Mouse (Mus musculus) lung, postnatal 36 days (tissue): Measurements from ENCODE around the gene Arsa.

ENCODE experiments used
- DNase-seq: peaks from one replicate; pipeline ENCODE4 v3.0.0; 2022; ENCODE audit warnings: mixed read lengths

Gene Arsa

DNA sequence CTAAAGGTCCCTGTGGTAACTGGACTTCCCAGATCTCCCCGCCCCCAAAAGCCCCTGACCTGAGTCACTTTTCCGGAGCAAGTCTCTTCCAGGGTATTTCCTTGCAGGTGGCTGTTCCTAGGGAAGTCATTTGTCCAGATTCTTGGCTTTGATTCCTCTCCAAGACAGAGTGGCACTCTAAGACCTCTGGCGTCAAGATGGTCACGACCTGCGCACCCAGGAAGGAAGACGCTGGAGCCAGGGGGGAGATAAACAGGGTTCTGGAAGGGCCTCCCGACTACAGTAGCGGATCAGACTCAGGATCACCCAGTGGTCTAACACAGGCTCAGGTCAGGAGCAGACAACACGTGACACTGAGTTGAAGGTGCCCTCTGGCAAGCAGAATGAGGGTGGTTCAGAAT lies at the start of gene Arsa:
TSS of gene Arsa (minus strand) at position 335 of the 401 bp plus-strand sequence.
- DNase-seq = peak; percentile 48

DNA sequence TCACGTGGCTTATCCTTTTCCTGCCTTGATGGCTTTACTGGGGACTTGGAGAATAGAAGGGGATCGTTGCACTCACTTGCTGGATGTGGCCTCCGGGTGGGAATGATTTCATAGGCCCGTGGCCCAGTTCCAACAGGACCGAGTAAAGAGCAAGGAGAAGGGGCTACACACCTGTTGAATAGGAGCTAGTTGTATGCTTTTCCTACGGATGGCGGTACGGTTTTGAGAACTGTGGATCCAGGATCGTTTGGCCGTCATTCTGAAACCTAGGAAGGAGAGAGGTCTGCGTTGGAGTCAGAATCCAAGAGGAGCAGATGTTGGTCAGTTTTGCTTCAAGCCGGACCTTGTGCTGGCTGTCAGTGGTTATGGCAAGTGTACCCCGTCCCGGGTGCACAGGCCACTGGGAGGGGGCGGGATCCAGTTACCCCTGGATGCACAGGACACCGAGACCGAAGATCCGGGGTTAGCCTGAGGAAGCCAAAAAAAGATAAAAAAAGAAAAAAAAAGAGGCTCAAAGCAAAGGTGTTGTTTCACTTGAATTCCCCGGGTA lies 49.6 kb upstream of the Arsa start:
- DNase-seq = no peak

DNA sequence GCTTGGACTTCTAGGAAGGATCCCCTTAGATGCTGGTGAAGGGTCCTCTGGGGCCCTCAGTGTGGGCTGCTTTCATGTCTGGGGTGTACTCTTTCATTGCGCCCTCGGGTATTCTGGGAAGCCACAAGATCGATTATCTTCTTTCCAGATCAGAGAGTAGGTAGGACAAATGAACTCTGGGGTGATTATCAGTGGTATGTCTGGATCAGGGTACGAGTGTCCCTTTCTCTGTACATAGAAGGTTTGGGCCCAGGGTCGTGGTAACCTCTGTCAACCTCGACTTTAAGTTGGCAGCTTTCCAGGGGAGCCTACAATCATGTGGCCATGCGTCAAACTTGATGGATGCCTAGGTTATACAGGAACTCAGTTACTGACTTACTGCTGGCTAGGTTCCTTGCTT lies 48.7 kb upstream of the Arsa start:
- peak; percentile 23 for DNase-seq

DNA sequence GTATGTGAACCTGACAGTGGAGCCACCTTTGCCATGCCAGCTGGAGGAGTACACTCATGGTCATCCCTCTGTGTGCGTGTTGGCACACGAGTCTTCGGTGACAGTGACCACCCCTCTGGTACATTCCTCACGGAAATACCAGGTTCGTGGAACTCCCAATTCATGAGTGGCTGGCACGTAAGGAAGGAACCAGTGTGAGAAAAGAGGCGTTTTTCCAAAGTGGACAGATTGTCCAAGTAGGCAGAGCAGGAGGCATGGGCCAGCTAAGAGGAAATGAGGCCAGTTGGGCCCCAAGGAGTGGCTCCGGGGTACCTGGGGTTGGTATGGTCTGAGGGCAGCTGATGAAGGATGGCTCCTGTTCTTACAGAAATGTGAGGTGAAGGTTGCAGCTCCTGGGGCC lies 48.2 kb upstream of the Arsa start:
- DNase-seq = no peak

DNA sequence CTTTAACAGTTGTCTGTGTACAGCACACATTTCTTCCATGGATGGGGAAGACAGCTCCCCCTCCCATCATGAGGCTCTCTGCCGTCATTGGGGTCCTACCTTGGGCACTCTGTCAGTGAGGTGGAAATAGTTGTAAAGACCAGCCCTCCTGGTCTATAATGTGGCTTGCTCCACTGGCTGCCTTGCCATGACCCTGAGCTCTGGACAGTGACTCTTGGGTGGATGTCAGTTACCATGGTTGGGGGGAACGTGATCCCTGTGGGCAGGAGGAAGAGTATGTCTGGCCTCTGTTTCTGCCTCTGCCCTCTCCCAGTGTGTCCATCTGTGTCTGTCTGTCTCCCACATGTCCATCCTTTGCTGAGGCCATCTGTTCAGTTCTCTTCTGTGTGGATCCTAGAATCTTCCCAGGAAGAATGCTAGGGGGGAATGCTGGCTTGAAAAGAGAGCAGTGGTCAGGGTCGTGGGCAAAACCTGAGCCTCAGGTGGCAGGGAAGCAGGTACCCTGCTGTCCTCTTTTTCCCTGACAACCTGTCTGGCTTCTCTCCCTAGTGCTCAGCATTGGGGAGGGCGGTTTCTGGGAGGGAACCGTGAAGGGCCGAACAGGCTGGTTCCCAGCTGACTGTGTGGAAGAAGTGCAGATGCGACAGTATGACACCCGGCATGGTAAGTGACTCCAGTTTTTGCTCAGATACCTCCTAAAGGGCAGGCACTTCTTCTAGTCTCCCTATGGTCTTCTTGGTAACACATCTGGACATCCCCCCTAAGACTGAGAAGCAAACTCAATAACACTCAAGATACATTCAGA lies 47.6 kb upstream of the Arsa start:
- no peak for DNase-seq

DNA sequence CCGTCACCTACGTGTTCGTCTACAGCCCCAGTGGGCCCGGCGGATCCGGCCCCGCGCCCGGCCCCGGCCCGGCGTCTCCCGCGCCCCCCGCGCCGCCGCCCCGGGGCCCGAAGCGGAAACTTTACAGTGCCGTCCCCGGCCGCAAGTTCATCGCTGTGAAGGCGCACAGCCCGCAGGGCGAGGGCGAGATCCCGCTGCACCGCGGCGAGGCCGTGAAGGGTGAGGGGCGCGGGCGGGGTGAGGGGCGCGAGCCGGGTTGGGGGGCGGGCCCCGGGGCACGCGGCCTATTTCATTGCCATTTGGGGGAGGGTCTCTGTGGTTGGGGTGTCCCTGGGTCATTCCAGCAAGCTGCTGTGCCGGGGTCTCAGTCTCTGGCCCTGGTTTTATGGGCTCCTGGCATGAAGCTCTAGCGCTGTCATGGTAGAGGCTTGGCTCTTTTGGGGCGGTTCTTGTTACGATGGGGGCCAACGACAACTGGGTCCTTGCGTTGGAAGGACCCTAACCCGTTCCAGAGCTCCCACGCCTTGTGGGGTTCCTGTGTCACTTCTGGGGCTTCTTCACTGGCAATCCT lies 46.9 kb upstream of the Arsa start:
- DNase-seq = no peak

DNA sequence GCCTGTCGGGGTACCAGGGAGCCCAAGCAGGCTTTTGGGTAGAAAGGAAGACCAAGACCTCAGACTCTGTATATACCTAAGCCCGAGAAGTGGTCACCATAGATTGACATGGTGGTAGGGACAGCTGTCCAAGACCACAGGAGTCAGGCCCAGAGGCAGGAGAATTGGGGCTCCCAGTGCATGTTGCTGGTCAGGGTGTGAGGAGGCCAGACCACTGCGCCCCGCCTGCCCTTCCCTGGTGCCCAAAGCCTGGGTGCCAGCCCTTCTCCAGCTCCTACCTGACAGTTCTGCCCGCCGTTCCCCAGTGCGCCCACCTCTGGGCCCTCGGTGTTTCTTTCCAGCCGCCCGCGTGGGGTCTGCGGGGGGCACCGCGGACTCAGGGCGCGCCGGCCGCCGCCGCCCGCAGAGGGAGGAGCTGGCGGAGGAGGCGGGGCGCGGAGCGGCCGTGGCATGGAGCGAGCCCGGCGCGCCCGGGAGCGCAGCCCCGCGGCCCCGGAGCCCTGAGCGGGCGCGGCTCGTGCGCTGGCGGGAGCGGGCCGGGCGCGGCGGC lies 46.1 kb upstream of the Arsa start:
- DNase-seq = no peak

DNA sequence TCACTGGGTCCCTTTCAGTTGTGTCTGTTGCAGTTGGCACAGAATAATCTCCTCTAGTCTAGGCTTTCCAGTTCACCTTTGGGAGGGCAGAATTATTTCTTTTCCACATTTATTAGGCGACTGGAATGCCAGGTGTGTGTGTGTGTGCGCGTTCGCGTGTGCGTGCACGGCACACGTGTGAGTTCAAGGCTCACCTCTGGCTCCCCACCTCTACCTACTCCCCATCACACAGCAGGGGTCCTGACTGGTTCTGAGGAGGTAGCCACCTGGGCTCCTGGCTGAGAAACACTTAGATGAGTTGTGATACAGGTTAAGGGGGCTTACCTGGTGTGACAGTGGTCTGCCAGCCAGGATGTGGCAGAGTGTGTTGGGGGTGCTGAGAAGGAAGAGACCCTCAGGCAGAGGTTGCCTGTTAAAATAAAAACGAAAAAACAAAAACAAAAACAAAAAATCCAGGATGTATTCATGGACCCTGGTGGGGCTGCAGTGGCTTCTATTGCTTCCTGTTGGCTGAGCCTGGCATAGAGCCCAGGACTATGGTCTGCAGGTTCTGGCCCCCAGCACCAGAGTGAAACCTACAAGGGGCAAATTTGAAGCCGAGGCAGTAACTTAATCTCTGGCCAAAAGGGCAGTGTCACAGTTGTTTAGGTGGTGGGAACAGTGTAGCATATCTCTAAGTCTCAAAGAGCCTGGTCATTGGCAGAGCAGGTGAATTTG lies 45.5 kb upstream of the Arsa start:
- DNase-seq = no peak

DNA sequence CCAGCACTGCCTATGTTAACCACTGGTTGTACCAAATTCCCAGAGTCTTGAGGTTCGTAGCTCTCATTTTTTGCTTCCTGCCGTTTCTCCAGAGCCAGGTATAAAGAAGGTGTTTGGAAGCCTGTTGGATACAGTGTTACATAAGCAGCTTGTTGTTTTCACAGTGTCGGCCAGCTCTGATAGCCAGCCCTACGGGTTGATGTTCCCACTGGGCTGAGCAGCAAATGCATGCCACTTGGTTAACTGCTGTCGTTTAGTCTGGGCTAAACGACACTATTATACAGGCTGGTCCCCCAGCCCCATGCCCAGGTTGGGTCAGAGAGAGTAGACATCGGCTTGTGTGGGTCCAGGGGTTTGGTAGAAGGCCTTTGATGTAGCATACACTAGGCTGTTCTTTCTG lies 44.7 kb upstream of the Arsa start:
- DNase-seq = no peak

DNA sequence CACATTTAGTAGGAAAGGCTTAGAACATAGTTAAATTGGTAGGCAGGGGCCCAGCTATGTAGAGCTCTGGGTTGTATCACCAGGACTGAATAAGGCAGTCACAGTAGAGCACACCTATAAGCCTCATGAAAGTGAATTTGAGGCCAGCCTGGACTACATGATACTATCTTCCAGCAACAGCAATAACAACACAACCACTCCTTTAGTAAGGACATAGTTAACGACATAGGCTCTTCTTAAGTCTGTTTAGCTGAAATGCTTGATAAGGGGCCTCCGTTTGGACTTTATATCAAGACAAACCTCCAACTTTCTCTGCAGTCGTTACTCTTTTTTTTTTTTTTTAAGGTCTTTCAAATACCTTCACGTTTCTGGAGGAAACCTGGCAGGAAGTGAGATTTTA lies 35.5 kb upstream of the Arsa start:
- DNase-seq = no peak

DNA sequence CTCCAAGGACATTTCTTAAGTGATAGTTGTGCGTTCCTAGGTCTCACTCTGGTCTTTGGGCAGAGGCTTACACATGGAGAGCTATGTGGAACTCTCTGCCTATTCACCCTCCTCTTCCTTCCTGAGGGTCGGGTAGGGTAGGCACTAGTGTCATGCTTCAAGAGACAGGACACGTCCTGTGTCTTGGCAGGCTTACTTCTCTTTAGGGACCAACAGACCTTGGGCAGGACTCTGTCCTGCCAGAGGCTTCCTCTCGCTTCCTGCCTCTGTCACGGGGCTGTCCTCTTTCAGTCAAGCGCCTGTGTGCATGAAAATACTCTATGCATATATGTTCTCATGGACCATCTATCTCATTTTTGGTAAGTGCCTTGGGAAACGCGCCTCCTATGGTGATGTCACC lies 30.5 kb upstream of the Arsa start:
- DNase-seq = peak; percentile 52

DNA sequence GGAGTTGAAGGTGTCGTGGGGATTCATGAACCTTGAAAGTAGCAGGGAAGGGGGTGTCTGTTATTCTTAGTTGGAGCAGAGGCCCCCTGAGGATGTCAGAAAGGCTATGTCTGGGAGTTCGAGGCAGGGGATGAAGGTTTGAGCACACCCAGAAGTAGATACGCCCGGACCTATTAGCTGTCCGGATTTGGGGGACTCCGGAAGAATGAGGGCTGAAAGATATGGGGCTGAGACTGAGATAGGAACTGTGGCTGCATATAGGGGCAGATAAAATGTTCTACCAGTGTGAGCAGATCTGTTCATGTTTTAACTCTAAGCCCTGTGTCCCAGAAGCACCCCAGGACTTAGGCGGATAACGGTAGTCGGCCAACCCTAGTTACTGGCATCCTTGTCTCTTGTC lies 27.6 kb upstream of the Arsa start:
- DNase-seq = no peak

DNA sequence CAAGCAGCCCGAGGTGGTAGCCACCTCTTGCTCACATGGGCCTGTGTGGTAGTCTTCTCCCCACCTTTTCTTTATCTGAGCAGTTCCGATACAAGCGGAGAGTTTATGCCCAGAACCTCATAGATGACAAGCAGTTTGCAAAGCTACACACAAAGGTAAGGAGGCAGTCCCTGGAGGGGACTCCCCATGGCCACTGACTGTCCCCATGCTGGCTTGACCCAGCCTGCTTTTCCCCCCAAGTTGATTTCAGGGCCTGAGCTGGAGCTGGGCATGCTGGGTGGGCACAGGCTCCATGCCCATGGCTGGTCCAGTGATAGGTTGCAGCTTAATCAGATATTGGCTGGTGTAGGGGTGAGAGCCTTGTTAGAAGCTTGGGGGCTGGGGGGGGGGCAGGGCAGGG lies 24.1 kb upstream of the Arsa start:
- DNase-seq = no peak

DNA sequence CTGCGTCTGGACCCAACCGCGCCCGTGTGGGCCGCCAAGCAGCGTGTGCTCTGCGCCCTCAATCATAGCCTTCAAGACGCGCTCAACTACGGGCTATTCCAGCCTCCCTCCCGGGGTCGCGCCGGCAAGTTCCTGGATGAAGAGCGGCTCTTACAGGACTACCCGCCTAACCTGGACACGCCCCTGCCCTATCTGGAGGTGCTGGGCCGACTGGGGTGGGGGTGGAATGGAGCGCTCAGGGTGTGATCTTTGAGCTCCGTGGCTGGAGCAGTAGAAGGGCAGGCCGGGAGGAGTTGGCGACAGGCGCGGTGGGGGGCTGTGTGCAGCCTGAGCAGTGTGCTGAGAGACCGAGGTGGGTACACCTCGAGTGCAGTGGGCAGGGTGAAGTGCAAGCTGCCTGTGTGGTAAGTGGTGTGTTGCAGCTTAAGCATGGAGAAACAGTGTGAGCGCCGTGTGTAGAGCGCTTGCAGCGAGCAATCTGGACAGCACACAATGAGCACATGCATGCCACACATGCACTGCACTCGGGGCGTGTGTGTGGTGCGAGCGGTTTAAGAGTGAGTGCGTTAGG lies 23.1 kb upstream of the Arsa start:
- DNase-seq = no peak

DNA sequence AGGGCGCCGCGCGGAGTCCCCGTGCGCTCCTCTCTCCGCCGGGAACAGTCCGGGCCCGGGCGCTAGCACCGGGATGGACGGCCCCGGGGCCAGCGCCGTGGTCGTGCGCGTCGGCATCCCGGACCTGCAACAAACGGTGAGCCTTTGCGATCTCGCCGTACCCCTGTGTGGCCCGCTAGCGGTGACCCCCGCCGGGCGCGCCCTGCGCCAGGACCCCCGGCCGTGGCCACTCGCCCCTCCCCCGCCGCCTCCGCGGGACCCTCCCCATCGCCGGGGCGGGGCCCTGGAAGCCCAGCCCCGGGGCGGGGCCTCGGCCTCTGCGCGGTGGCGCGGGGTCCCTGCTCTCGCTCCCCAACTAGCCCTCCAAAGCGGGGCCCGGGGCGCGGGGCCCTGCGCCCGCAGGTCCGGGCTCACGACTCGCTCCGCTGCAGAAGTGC lies 22.6 kb upstream of the Arsa start:
- DNase-seq = no peak

DNA sequence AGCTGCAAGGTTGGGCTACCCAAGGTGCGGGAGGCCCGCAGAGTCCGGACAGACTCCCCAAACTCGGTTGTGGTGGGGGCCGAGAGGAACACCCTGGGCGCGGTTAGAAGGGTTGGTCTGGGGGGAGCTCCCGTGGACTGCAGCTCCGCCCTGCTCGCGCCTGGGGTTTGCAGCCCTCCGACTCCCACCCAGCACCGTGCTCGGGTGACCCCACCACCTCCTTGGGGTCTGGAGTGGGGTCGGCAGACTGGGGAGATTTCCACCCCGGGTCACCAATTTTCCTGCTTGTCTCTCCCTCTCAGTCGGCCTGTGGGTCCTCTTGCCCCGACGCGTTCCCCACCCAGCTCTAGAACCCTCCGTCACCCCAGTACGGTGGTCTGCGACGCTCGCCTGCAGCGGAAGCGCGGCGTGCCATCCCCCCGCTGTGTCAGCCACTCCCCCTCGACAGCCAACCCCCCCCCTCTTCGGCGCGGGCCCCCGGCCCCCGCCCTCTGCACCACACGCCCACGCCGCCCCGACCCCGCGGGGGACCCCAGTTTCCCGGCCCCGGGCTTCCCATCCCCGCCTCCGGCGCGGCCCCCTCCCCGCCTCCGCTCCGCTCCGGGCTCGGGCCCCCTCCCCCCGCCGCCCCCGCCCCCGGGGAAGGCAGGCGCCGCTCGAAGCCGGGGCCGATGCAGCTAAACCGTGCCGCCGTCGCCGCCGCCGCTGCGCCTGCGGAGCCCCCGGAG lies 21.9 kb upstream of the Arsa start, which contains the start of gene Shank3:
TSS of gene Shank3 (plus strand) at position 663 of the 728 bp plus-strand sequence.
- no peak for DNase-seq

DNA sequence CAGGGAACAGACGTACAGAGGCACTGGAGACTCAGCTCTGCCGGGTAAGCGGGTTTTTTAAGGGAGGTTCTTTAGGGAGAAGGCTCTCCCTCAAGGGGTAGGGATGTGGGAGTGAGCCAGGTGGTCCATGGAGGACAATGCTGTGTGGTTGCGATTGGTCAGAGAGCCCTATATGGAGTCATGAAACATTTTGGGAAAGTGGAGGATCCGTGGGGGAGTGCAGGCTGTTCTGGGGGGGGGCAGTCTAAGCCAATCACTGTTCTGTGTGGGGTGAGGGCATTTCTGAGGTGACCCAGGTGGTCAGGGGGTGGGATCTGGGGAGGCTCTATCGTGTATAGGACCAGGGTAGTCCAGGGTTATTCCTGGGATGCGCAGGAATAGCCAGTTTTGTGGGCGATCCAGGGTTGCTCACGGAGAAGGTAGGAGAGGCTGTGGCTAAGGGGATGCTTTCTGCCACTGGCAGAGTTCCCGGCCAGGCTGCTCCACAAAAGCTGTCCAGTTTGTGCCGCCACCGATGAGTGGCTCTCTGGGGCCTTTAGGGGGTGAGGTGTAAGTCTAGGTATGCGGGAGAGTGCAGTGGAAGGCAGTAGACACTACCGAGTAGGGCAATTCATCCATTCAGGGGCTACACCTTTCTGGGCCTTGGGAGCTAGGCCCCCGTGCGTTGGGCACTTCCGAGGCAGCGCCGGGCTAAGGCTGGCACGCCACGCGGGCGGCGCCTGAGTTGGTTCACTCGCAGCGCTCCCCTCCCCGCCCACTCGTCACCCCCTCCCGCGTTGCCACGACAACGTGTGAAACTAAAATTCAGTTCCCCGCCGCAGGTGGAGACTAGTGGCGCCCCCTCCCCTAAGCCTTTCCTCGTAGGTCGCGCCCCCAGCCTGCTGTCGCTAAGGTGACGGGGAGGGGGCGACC lies 21.1 kb upstream of the Arsa start:
- DNase-seq = peak; percentile 59

DNA sequence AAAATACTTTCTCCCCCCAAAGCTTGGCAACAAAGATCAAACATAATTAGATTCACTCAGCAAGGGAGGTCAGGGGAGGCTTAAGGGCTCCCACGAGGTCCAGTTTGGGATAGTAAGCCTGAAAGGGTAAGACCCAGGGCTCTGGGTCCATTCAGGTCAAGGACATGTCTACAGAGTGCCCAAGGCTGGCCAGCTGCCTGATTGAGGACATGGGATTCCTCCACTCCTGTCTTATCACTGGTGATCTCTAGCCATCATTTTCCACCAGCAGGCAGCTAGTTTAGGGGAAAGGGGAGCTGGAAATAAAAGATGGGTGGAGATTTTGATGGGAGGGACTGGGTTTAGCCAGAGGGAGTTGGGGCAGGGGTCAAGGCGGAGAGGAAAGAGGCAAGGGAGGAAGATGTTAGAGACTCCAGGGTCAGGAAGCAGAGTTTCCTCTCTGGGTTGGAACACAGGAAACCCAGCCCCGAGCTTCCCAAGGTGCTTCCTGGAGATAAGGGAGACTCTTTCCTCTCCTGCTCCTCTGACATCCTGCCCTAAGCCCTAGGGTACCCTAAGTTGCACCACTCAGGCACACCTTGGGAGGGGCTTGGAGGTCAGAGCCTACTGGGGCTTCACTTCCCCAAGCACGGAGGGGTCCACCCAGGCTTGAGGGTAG lies 20.3 kb upstream of the Arsa start:
- peak; percentile 89 for DNase-seq

DNA sequence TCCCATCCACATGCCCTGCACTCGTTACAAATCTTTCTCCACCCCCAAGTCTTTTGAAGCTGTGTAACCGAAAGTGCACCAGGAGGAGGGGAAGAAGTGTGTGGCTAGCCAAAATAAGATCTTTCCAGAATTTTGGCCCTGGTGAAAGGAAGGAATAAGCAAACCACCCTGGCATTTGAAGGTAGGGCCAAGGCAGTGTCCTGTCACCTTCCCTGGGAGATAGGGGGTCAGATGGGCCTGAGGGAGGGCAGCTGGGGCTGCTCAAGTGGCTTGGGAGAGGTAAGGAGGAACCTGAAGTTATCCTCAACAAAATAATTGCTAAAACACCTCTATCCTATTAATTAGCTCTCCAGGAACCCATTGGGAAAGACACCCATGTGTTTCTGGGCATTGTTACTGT lies 19.6 kb upstream of the Arsa start:
- DNase-seq = no peak

DNA sequence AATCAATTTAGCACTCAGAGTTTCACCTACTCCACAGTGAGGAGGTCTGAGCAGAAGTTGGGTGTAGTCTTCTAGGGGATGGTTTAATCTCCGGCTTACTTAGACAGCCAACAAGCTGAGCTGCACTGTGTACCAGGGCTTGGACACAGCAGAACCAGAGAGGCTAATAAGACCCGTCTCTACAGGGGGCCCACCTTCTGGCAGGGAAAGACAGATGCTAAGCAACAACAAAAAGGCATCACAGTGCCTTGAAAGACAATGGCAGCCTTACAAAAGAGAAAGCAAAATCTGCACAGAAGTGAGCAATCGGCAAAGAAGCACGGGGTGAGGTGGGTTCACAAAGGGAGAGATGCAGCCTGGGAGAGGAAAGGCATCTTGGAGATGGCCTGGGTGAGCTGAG lies 18.9 kb upstream of the Arsa start:
- DNase-seq = no peak

DNA sequence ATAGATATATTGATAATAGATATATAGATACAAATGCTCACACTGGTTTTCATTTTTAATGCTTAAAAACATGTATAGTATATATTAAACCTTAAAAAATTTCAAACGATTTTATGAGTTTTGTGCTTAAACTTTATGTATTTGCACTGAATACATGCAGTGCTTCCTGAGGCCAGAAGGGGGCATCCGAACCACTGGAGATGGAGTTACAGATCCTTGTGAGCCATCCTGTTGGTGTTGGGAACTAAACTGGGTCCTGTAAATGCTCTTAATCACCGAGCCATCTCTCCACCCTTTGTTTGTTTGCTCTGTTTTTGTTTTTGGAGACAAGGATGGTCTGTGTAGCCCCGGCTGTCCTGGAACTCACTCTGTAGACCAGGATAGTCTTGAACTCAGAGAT lies 17.7 kb upstream of the Arsa start:
- DNase-seq = no peak
